Mouse (Mus musculus) central nervous system, embryonic 14 days (tissue): ENCODE data around the gene Ltbp2. TPM values are rescaled to one million over a fixed set of nuclear protein-coding genes. Genes with fewer than 3 reads are reported as not detected.

ENCODE experiments used
- polyA plus RNA-seq: library from polyadenylated mRNA; depleted of rRNA; stranded (reverse); fragments of >200 nt; gene quantifications from 2 replicates; pipeline ENCODE4 v1.2.3, GENCODE M21; 2012; rRNA removed

Gene Ltbp2
- polyA plus RNA-seq: 1.00 and 2.7 TPM in 2 replicates

DNA sequence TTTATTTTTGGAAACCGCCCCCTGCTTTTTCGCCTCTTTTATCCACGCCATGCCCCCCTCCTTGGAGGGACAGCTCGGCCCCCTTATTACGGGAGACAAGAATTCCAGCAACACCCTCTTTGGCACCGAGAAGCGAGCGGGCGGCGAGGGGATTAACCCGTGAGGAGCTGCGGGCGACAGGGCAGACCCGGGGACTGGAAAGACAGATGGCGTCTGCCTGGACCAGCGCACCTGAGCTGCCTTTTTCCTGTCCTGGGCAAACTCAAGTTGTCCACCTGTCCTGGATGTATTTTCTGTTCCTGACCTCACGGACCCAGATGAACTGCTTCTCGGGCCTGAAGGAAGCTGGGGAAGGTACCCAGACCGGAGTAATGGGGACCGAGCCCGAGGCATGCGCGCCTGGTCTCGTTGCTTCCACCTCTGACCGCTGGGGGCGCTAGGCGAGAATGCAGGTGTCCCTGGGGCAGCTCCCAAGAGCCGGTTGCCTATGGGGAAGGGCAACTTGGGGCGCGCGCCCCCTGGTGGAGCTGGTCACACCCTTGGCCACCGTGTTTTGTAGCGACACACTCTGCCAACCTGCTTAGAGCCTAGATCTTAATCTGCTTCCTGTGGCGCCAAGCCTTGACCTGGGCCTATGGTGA is at the start of gene Ltbp2:
TSS of gene Ltbp2 (minus strand) at position 52 of the 641 bp plus-strand sequence.

DNA sequence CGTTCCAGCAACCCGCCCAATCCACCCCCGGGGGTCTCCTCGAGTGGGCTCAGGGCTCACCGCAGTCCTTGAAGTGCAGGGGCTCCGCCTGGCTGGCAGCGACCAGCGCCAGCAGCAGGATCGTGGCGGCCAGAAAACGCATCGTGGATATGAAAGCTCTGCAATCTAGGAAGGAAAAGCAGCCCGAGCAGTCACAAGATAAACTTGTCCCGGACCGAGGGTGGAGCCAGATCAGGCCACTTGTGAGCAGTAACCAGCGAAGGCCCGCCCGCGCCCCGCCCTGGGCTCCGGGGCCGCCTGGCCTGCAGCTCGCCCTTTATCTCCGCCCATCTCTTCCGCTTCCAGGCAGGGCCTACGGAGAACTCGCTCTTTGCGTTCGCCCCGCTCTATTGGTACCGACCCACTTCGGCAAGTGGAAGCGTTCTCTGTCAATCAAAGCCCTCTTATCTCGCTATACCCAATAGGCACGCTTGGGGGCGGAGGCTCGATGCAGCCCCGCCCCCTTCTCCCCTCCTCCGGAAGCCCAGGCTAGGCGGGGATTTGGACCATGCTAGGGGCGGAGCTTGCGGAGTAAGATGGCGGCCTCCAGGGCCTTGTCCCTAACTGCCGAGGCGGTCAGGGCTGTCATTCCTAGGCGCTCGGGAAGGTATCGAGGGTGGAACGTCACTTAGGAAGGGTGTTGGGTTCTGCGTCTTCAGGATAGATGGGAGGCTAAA is 103.4 kb downstream of the Ltbp2 start, which contains the start of the genes Npc2 and Isca2:
TSS of gene Npc2 (minus strand) at position 427 of the 716 bp plus-strand sequence.
TSS of gene Isca2 (plus strand) at position 526 of the 716 bp plus-strand sequence.

Other genes starting within 250 kb of the Ltbp2 start
- gene Vrtn, start 235.5 kb downstream of the Ltbp2 start, polyA plus RNA-seq: 0.05 TPM in 1 of 2 replicates, not detected in the other
- 5.0 and 6.6 TPM in 2 replicates for gene Syndig1l, start 177.7 kb downstream of the Ltbp2 start, polyA plus RNA-seq
- 71.8 and 73.0 TPM in 2 replicates for gene Npc2, start 103.4 kb downstream of the Ltbp2 start, polyA plus RNA-seq
- gene Isca2, start 103.3 kb downstream of the Ltbp2 start, polyA plus RNA-seq: 104 and 113 TPM in 2 replicates
- 128 and 148 TPM in 2 replicates for gene Fcf1, start 94.4 kb upstream of the Ltbp2 start, polyA plus RNA-seq
- gene Arel1, start 94.4 kb upstream of the Ltbp2 start, polyA plus RNA-seq: 43.6 and 46.9 TPM in 2 replicates
- gene Ylpm1, start 119.8 kb upstream of the Ltbp2 start, polyA plus RNA-seq: 59.8 and 64.4 TPM in 2 replicates
- gene Prox2, start 234.2 kb upstream of the Ltbp2 start, polyA plus RNA-seq: 1.1 TPM in 2 replicates
- gene Dlst, start 234.3 kb upstream of the Ltbp2 start, polyA plus RNA-seq: 157 TPM in 2 replicates